Mouse (Mus musculus) B cell, adult 2 months (primary cell): ENCODE measurements at regions not wholly inside any gene's neighbourhood (a gene's known extent, or its start where the extent isn't known, plus 50 kb on each side); places are given as distances from the start of the nearest gene placed in this dataset.
"Not testable (repeated sequence)": the region's sequence is repeated elsewhere in the genome, so short reads cannot be mapped to it uniquely, and the experiment has no call there.

Experiments used
- DNase-seq, 2 experiments: peaks; one replicate each; pipeline ENCODE4 v3.0.0; 2022

GRCm38 (mm10) chr16:12516834-12517685 lies 533.1 kb downstream of the Shisa9 start:
- DNase-seq = no peak

DNA sequence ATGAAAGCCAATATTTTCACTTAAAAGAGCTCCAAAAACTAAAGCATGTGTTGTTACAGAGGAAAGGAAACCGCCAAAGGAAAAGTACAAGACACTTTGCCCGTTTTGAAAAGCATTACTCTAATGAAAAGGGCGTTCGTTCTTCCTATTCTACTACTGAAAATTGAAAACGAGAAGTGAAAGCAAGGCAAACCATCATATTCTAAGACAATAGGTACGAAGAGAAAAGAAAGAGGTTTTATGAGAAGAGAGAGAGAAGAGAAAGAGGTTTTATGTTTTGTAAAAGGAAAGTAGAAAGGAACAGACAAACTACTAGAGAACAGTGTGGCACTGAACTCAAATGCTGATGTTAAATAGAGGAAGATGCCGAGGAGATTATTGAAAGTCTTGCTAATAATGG lies 534.4 kb downstream of the Shisa9 start:
- no peak for DNase-seq

DNA sequence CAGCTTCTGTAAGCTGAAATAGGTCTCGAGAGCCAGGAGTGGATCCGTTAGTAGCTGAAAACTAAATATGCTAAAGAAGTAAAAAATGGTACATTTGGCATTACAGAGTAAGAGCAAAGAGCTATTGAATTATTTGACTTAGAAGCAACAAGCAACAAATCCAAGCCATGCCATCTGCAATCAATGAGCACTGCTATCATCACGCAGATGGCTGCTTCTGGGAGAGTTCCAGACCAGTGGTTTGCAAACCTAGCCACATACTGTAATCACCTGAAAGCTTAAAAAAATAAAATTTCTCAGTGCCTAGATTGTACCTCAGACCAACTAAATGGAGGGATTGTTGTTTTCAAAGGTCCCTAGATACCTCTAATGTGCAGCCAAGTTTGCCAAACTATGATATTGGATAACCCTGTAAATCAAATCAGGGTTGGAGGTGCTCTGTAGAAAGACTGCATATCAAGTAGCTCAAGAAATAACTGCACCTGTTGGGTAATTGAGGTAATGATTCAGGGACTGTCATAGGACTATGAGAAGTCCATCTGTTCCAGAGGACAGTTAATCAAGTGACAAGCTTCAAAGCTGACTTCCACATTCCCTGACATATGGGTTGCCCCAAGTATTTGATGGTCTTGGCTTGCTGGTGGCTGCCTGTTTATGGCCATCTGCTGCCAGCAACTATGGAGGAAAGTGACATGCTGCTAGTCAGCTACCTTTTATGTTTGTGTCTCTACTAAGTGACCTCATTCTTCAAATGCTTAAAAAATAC lies 538.0 kb downstream of the Shisa9 start:
- DNase-seq = no peak

DNA sequence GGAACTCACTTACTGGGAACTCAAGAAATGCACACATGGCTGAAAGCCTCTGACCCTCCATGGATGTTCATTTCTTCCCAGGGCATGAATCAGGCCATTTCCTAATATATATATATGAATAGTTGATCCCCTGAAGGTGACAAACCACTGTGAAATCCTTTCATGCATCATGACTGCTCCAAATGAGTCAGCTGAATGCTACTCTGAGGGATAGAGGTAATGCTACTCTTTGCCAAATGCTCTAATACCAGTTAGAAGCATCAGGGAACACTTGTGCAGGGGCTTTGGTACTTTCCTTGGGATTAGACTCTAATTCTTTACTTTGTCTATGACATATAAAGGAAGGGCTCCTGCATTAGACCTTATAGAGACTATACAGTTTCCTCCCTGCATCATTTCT lies 561.0 kb upstream of the Ercc4 start:
- no peak for DNase-seq

- DNase-seq = no peak
Observed at GRCm38 (mm10) chr16:12588889-12589288, 520.6 kb upstream of the Ercc4 start.

GRCm38 (mm10) chr16:12608259-12608658 lies 501.2 kb upstream of the Ercc4 start:
- DNase-seq = no peak

- DNase-seq = no peak
Observed at GRCm38 (mm10) chr16:12611106-12611505, 498.4 kb upstream of the Ercc4 start.

GRCm38 (mm10) chr16:12617781-12618180 lies 491.7 kb upstream of the Ercc4 start:
- no peak for DNase-seq

DNA sequence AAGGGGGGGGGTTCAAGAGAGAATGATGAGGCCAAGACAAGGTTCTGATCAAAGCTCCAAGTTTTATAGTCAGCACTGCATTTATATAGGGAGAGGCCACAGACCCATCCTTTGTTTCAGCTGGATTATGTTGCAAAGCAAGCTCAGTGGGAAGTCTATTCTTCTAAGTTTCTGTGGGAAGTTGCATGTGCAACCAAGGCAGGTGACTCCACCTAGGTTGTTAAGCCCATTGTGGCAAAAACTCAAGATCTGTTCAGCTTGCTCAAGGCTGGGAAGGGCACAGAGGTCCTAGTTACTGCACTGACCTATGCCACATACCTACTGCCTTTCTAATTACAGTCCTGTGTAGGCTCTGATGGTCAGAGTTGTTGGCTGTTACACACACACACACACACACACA lies 477.0 kb upstream of the Ercc4 start:
- no peak for DNase-seq

- no peak for DNase-seq
Observed at GRCm38 (mm10) chr16:12638971-12639640, 470.4 kb upstream of the Ercc4 start.

GRCm38 (mm10) chr16:12643053-12643452 lies 466.4 kb upstream of the Ercc4 start:
- no peak for DNase-seq

DNA sequence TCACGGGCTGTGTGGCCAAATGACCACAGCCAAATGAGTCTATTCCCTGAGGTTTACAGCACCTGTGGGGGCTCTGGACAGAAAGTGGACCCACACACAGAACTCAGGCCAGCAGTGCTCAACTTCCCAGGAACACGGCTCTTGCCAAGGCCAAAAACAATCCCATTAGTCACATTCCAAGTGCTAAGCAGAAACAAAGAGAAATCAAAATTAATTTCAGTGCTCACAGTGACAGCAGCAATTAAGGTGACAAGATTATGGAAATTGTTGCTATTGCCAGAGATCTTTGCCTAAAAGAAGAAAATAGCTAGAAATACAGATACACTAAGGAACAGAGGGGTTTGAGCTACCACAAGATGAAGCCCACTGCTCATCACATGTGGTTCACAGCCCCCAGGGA lies 464.9 kb upstream of the Ercc4 start:
- DNase-seq = no peak

GRCm38 (mm10) chr16:12652180-12652579 lies 457.3 kb upstream of the Ercc4 start:
- no peak for DNase-seq

DNA sequence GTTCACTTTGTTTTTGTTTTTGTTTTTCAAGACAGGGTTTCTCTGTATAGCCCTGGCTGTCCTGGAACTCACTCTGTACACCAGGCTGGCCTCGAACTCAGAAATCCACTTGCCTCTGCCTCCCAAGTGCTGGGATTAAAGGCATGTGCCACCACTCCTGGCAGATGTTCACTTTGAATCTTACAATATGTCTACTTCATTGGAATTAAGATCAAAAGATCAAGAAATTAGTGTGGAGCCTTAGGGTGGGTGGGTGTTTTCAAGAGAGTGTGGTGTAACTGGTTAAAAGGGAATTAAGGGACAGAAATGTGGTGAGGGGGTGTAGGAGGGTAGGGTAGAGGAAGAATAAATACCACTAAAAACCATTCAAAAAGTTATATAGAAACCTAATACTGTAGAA lies 435.8 kb upstream of the Ercc4 start:
- not testable (repeated sequence) for DNase-seq

DNA sequence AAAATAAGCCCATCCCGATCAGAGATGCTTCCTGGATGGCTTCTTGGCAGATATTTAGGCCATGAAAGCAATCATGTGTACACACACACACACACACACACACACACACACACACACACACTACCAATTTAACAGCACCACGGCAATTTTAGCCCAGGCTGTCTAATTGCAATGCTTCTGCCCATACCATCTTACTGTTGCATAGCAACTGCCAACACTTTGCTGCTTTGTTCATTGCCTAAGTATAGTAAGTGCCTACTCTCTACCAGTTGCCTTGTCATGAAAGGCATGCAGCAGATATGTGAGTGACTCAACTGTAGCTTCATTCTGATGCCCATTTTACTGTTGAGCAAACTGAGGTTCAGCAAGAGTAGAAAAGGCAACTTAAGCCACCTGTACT lies 428.0 kb upstream of the Ercc4 start:
- DNase-seq = no peak

- DNase-seq = no peak
Observed at GRCm38 (mm10) chr16:12685816-12686215, 423.7 kb upstream of the Ercc4 start.

- DNase-seq = no peak
Observed at GRCm38 (mm10) chr16:12691776-12692175, 417.7 kb upstream of the Ercc4 start.

- no peak for DNase-seq
Observed at GRCm38 (mm10) chr16:12692739-12693292, 416.7 kb upstream of the Ercc4 start.

GRCm38 (mm10) chr16:12693346-12693745 lies 416.1 kb upstream of the Ercc4 start:
- DNase-seq = no peak

DNA sequence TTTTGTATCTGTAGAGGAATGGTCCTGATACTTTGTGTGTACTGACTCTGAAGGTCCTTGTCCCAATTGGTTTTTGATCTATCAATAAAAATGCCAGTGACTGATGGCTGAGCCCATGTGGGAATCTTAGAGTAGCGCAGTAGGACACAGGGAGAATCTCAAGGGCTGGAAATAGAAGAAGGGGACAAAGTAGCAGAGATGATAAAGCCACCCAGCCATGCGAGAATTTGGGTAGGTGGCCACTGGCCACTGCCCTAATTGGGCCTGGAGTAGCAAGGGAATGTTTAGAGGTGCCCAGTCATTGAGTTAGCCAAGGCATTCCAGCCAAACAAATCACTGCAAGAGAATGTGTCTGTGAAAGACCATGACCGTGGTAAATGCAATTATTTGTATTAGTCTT lies 414.8 kb upstream of the Ercc4 start:
- no peak for DNase-seq

- DNase-seq = no peak
Observed at GRCm38 (mm10) chr16:12696939-12697621, 412.4 kb upstream of the Ercc4 start.

GRCm38 (mm10) chr16:12699557-12699956 lies 409.9 kb upstream of the Ercc4 start:
- no peak for DNase-seq

GRCm38 (mm10) chr16:12700088-12700487 lies 409.4 kb upstream of the Ercc4 start:
- no peak for DNase-seq
